Comparison of ENCODE assay signal across 33 mouse cellular contexts in genomic region chr4:124898428-124898827, GRCm38 (mm10). TPM values are rescaled to one million over a fixed set of nuclear protein-coding genes. Genes with fewer than 3 reads are reported as not detected.
DNase-seq lines count a peak whose midpoint lies in the region; ATAC-seq and TF ChIP-seq lines count a peak whose summit lies in the region.
"Had no signal": no experiment of that assay in that cellular context is flagged by ENCODE, and none has a peak within 500 bp of the region (broad histone marks: within the 10 kb centered on the region; RNA-seq: fewer than 3 reads in every experiment).

No protein-coding gene starts in this region.

- peaks cover 4% of the 10 kb centered on the region; the same call in 1 of the 2 replicates for H3K36me3 ChIP-seq in hindbrain, embryonic 10.5 days
- no peaks in the 10 kb centered on the region for H3K36me3 ChIP-seq in hindbrain, postnatal 0 days (ENCODE audit: insufficient read depth, low read length)
- no peaks in the 10 kb centered on the region for H3K36me3 ChIP-seq in midbrain, embryonic 11.5 days (ENCODE audit: control insufficient read depth, insufficient read depth, low read length)
- no peaks in the 10 kb centered on the region for H3K36me3 ChIP-seq in midbrain, embryonic 16.5 days (ENCODE audit: control insufficient read depth, insufficient read depth, low read length)
- H3K36me3 ChIP-seq in midbrain, embryonic 14.5 days (ENCODE audit: control insufficient read depth, insufficient read depth, low read length) = no peaks in the 10 kb centered on the region
- H3K36me3 ChIP-seq: embryonic facial prominence, embryonic 13.5 days; heart, embryonic 13.5 days; limb, embryonic 15.5 days; liver, embryonic 13.5 days had no signal

- H3K4me1 ChIP-seq in hindbrain, embryonic 10.5 days (replicated peaks) = peaks cover 58% of the 10 kb centered on the region
- peaks cover 8% of the 10 kb centered on the region; the same call in 1 of the 2 replicates for H3K4me1 ChIP-seq in hindbrain, postnatal 0 days (ENCODE audit: insufficient read depth, low read length)
- H3K4me1 ChIP-seq in midbrain, embryonic 11.5 days (ENCODE audit: control insufficient read depth, insufficient read depth, low read length) = peaks cover 48% of the 10 kb centered on the region
- peaks cover 27% of the 10 kb centered on the region for H3K4me1 ChIP-seq in midbrain, embryonic 16.5 days (ENCODE audit: control insufficient read depth, insufficient read depth, low read length)
- H3K4me1 ChIP-seq in midbrain, embryonic 14.5 days (ENCODE audit: control insufficient read depth, insufficient read depth, low read length) = peaks cover 27% of the 10 kb centered on the region

- no peak for TF ChIP-seq CTCF in hindbrain, postnatal 0 days (IDR thresholded peaks at IDR 0.05; ENCODE audit: low read depth)

- peaks cover 63% of the 10 kb centered on the region for H3K27me3 ChIP-seq in hindbrain, embryonic 10.5 days (ENCODE audit: insufficient read depth, poor library complexity, severe bottlenecking)
- H3K27me3 ChIP-seq in hindbrain, postnatal 0 days (ENCODE audit: insufficient read depth, low read length) = 0 out of 2 replicates have a peak, but pooled peaks cover 6% of the 10 kb centered on the region
- peaks cover 24% of the 10 kb centered on the region for H3K27me3 ChIP-seq in midbrain, embryonic 11.5 days (ENCODE audit: control insufficient read depth, insufficient read depth, low read length)
- peaks cover 5% of the 10 kb centered on the region; the same call in 1 of the 2 replicates for H3K27me3 ChIP-seq in midbrain, embryonic 16.5 days (ENCODE audit: control insufficient read depth, insufficient read depth, low read depth, low read length)
- H3K27me3 ChIP-seq in midbrain, embryonic 14.5 days (ENCODE audit: control insufficient read depth, insufficient read depth, low read length) = peaks cover 19% of the 10 kb centered on the region

- H3K4me3 ChIP-seq in hindbrain, embryonic 10.5 days = no peak overlapping the region; the same call in 1 of the 2 replicates
- no peak overlapping the region for H3K4me3 ChIP-seq in hindbrain, postnatal 0 days (ENCODE audit: low read length)
- no peak overlapping the region for H3K4me3 ChIP-seq in midbrain, embryonic 11.5 days (ENCODE audit: low read depth, low read length)
- H3K4me3 ChIP-seq in midbrain, embryonic 16.5 days (ENCODE audit: low read depth, low read length) = no peak overlapping the region
- H3K4me3 ChIP-seq in midbrain, embryonic 14.5 days (replicated peaks; ENCODE audit: low read depth, low read length) = no peak overlapping the region
- H3K4me3 ChIP-seq: embryonic facial prominence, embryonic 13.5 days; forebrain, embryonic 13.5 days; gastrocnemius, adult 2 months; heart, adult 2 months; heart, embryonic 13.5 days; left cerebral cortex, adult 2 months; limb, embryonic 15.5 days; liver, embryonic 13.5 days; megakaryocyte, embryonic 14.5 days had no signal

- H3K27ac ChIP-seq in hindbrain, embryonic 10.5 days = peak overlapping the region; percentile 82
- H3K27ac ChIP-seq in hindbrain, postnatal 0 days = no peak overlapping the region
- H3K27ac ChIP-seq in midbrain, embryonic 11.5 days (ENCODE audit: low read depth, low read length) = peak overlapping the region; percentile 72
- no peak overlapping the region for H3K27ac ChIP-seq in midbrain, embryonic 16.5 days (ENCODE audit: low read length)
- 0 out of 2 replicates have a peak overlapping the region, but pooled peaks have one; percentile 32 for H3K27ac ChIP-seq in midbrain, embryonic 14.5 days (replicated peaks; ENCODE audit: low read depth, low read length)
- H3K27ac ChIP-seq: embryonic facial prominence, embryonic 13.5 days; forebrain, embryonic 13.5 days; gastrocnemius, adult 2 months; heart, adult 2 months; heart, embryonic 13.5 days; left cerebral cortex, adult 2 months; limb, embryonic 15.5 days; liver, embryonic 13.5 days had no signal

- no peak for ATAC-seq in hindbrain, postnatal 0 days
- ATAC-seq in midbrain, embryonic 11.5 days (ENCODE audit: low FRiP score) = peak; percentile 49; the same call in 1 of the 2 replicates
- no peak for ATAC-seq in midbrain, embryonic 16.5 days
- no peak for ATAC-seq in midbrain, embryonic 14.5 days (ENCODE audit: low FRiP score, low TSS enrichment)
- ATAC-seq: forebrain, embryonic 13.5 days; inflammation-experienced regulatory T-cells, adult 6 months; lung, postnatal 0 days had no signal

- no peak overlapping the region for H3K9ac ChIP-seq in hindbrain, postnatal 0 days (replicated peaks; ENCODE audit: low read length)
- H3K9ac ChIP-seq in midbrain, embryonic 11.5 days (ENCODE audit: low read length) = no peak overlapping the region
- H3K9ac ChIP-seq in midbrain, embryonic 16.5 days (ENCODE audit: low read depth, low read length) = no peak overlapping the region
- no peak overlapping the region; the same call in 1 of the 2 replicates for H3K9ac ChIP-seq in midbrain, embryonic 14.5 days (replicated peaks; ENCODE audit: low read length)
- H3K9ac ChIP-seq: embryonic facial prominence, embryonic 13.5 days; forebrain, embryonic 13.5 days; heart, embryonic 13.5 days; limb, embryonic 15.5 days; liver, embryonic 13.5 days had no signal

- 24% methylated on average over 10 of the region's 10 CpGs for WGBS in hindbrain, embryonic 10.5 days
- WGBS in hindbrain, postnatal 0 days = 30% methylated on average over 10 of the region's 10 CpGs
- 12% methylated on average over 10 of the region's 10 CpGs for WGBS in midbrain, embryonic 11.5 days
- WGBS in midbrain, embryonic 16.5 days = 14% methylated on average over 10 of the region's 10 CpGs
- WGBS in midbrain, embryonic 14.5 days = 5% methylated on average over 10 of the region's 10 CpGs

- DNase-seq in hindbrain, embryonic 10.5 days (ENCODE audit: low spot score) = peak; percentile 61
- DNase-seq in hindbrain, postnatal 0 days (ENCODE audit: low spot score) = no peak
- DNase-seq in midbrain, embryonic 11.5 days (ENCODE audit: low spot score, missing footprints) = no peak
- peak; percentile 69 for DNase-seq in embryo, embryonic 10.5 days (ENCODE audit: low spot score)
- peak; percentile 47 for DNase-seq in midbrain, embryonic 14.5 days
- no peak for DNase-seq in layer of hippocampus, adult 9-11 months
- DNase-seq: adrenal gland, postnatal 25 days; B cell, adult 2 months; cerebellum, adult 2 months; cerebellum, postnatal 14 days; gastrocnemius, adult 2 months; heart, adult 2 months; heart, postnatal 10 days; kidney, adult 11 months; kidney, postnatal 14 days; liver, embryonic 13.5 days; lung, adult 18-20 months; lung, postnatal 4 days; right cerebral cortex, adult 18-20 months; spleen, adult 18-20 months; thymus, postnatal 14 days had no signal

- no peak overlapping the region for H3K4me2 ChIP-seq in hindbrain, postnatal 0 days (ENCODE audit: low read depth, low read length)
- no peak overlapping the region for H3K4me2 ChIP-seq in midbrain, embryonic 11.5 days
- H3K4me2 ChIP-seq in midbrain, embryonic 16.5 days (ENCODE audit: low read length) = no peak overlapping the region
- H3K4me2 ChIP-seq in midbrain, embryonic 14.5 days (ENCODE audit: low read length) = no peak overlapping the region
- H3K4me2 ChIP-seq: embryonic facial prominence, embryonic 13.5 days; forebrain, embryonic 13.5 days; heart, embryonic 13.5 days; limb, embryonic 15.5 days; liver, embryonic 13.5 days had no signal

- no peaks in the 10 kb centered on the region for H3K9me3 ChIP-seq in hindbrain, embryonic 10.5 days
- no peaks in the 10 kb centered on the region for H3K9me3 ChIP-seq in hindbrain, postnatal 0 days (ENCODE audit: low read length)
- H3K9me3 ChIP-seq in midbrain, embryonic 11.5 days (ENCODE audit: control insufficient read depth, low read length) = no peaks in the 10 kb centered on the region
- H3K9me3 ChIP-seq in midbrain, embryonic 16.5 days (replicated peaks; ENCODE audit: control insufficient read depth, low read length, poor library complexity, severe bottlenecking) = no peaks in the 10 kb centered on the region
- no peaks in the 10 kb centered on the region for H3K9me3 ChIP-seq in midbrain, embryonic 14.5 days (ENCODE audit: control insufficient read depth, low read length)
- H3K9me3 ChIP-seq: embryonic facial prominence, embryonic 13.5 days; forebrain, embryonic 13.5 days; heart, embryonic 13.5 days; limb, embryonic 15.5 days; liver, embryonic 13.5 days; megakaryocyte, embryonic 14.5 days had no signal

RNA-seq across cellular contexts. Expression of gene Epha10, which starts 17.7 kb away (rescaled TPM):
- 3.8 and 7.6 TPM in 2 replicates for polyA plus RNA-seq in hindbrain, embryonic 10.5 days (2016; fragmentation: Nextera tagmentation; extraction: Ambion mirVana)
- total RNA-seq in hindbrain, postnatal 0 days (2014; rRNA removed) = 28.4 and 49.6 TPM in 2 replicates
- 13.7 and 14.2 TPM in 2 replicates for polyA plus RNA-seq in hindbrain, postnatal 0 days (2015; fragmentation: Nextera tagmentation; extraction: Ambion mirVana)
- polyA plus RNA-seq in midbrain, embryonic 11.5 days (2014; fragmentation: Nextera tagmentation; extraction: Ambion mirVana) = 4.6 and 4.7 TPM in 2 replicates
- 12.7 and 17.0 TPM in 2 replicates for polyA plus RNA-seq in midbrain, embryonic 16.5 days (2015; fragmentation: Nextera tagmentation; extraction: Ambion mirVana)
- polyA plus RNA-seq in midbrain, embryonic 14.5 days (2014; fragmentation: Nextera tagmentation; extraction: Ambion mirVana) = 9.6 and 10.7 TPM in 2 replicates
- total RNA-seq: gastrocnemius, adult 2 months; gastrocnemius, postnatal 4 days; heart, adult 2 months; heart, postnatal 10 days; hematopoietic stem cell, adult 5-6 weeks had no signal
- polyA plus RNA-seq: inflammation-experienced regulatory T-cells, adult 6 months; liver, embryonic 13.5 days; lung, postnatal 0 days; urinary bladder, adult 2 months had no signal

RNA-seq across cellular contexts. Expression of gene Maneal, which starts 36.5 kb away (rescaled TPM):
- 3.7 and 8.8 TPM in 2 replicates for polyA plus RNA-seq in hindbrain, embryonic 10.5 days (2016; fragmentation: Nextera tagmentation; extraction: Ambion mirVana)
- 52.3 and 56.9 TPM in 2 replicates for total RNA-seq in hindbrain, postnatal 0 days (2014; rRNA removed)
- polyA plus RNA-seq in hindbrain, postnatal 0 days (2015; fragmentation: Nextera tagmentation; extraction: Ambion mirVana) = 9.4 and 9.6 TPM in 2 replicates
- 10.2 and 11.5 TPM in 2 replicates for polyA plus RNA-seq in midbrain, embryonic 11.5 days (2014; fragmentation: Nextera tagmentation; extraction: Ambion mirVana)
- 10.3 and 11.0 TPM in 2 replicates for polyA plus RNA-seq in midbrain, embryonic 16.5 days (2015; fragmentation: Nextera tagmentation; extraction: Ambion mirVana)
- 16.9 and 18.5 TPM in 2 replicates for polyA plus RNA-seq in midbrain, embryonic 14.5 days (2014; fragmentation: Nextera tagmentation; extraction: Ambion mirVana)
- total RNA-seq: hematopoietic stem cell, adult 5-6 weeks had no signal
- polyA plus RNA-seq: heart, embryonic 13.5 days had no signal

RNA-seq across cellular contexts. Expression of gene 9930104L06Rik, which starts 38.4 kb away (rescaled TPM):
- polyA plus RNA-seq in hindbrain, embryonic 10.5 days (2016; fragmentation: Nextera tagmentation; extraction: Ambion mirVana) = 13.3 and 18.0 TPM in 2 replicates
- 12.8 and 15.5 TPM in 2 replicates for total RNA-seq in hindbrain, postnatal 0 days (2014; rRNA removed)
- 9.3 and 9.4 TPM in 2 replicates for polyA plus RNA-seq in hindbrain, postnatal 0 days (2015; fragmentation: Nextera tagmentation; extraction: Ambion mirVana)
- polyA plus RNA-seq in midbrain, embryonic 11.5 days (2014; fragmentation: Nextera tagmentation; extraction: Ambion mirVana) = 3.8 and 4.3 TPM in 2 replicates
- 16.1 and 17.0 TPM in 2 replicates for polyA plus RNA-seq in midbrain, embryonic 16.5 days (2015; fragmentation: Nextera tagmentation; extraction: Ambion mirVana)
- 4.9 and 5.6 TPM in 2 replicates for polyA plus RNA-seq in midbrain, embryonic 14.5 days (2014; fragmentation: Nextera tagmentation; extraction: Ambion mirVana)

RNA-seq across cellular contexts. Expression of gene Cdca8, which starts 40.7 kb away (rescaled TPM):
- polyA plus RNA-seq in hindbrain, embryonic 10.5 days (2016; fragmentation: Nextera tagmentation; extraction: Ambion mirVana) = 224 and 253 TPM in 2 replicates
- 10.8 and 17.1 TPM in 2 replicates for total RNA-seq in hindbrain, postnatal 0 days (2014; rRNA removed)
- 28.9 and 35.1 TPM in 2 replicates for polyA plus RNA-seq in hindbrain, postnatal 0 days (2015; fragmentation: Nextera tagmentation; extraction: Ambion mirVana)
- polyA plus RNA-seq in midbrain, embryonic 11.5 days (2014; fragmentation: Nextera tagmentation; extraction: Ambion mirVana) = 244 and 248 TPM in 2 replicates
- polyA plus RNA-seq in midbrain, embryonic 16.5 days (2015; fragmentation: Nextera tagmentation; extraction: Ambion mirVana) = 19.7 and 26.1 TPM in 2 replicates
- 22.8 and 34.7 TPM in 2 replicates for polyA plus RNA-seq in midbrain, embryonic 14.5 days (2014; fragmentation: Nextera tagmentation; extraction: Ambion mirVana)

RNA-seq across cellular contexts. Expression of gene 1110065P20Rik, which starts 47.4 kb away (rescaled TPM):
- polyA plus RNA-seq in hindbrain, embryonic 10.5 days (2016; fragmentation: Nextera tagmentation; extraction: Ambion mirVana) = 47.9 and 61.7 TPM in 2 replicates
- 206 and 212 TPM in 2 replicates for total RNA-seq in hindbrain, postnatal 0 days (2014; rRNA removed)
- 143 and 152 TPM in 2 replicates for polyA plus RNA-seq in hindbrain, postnatal 0 days (2015; fragmentation: Nextera tagmentation; extraction: Ambion mirVana)
- 52.7 and 60.0 TPM in 2 replicates for polyA plus RNA-seq in midbrain, embryonic 11.5 days (2014; fragmentation: Nextera tagmentation; extraction: Ambion mirVana)
- polyA plus RNA-seq in midbrain, embryonic 16.5 days (2015; fragmentation: Nextera tagmentation; extraction: Ambion mirVana) = 81.9 and 94.4 TPM in 2 replicates
- 85.1 and 110 TPM in 2 replicates for polyA plus RNA-seq in midbrain, embryonic 14.5 days (2014; fragmentation: Nextera tagmentation; extraction: Ambion mirVana)

Comparison
In these comparisons a context has a peak if more than half of its experiments do, and no peak if none do; other contexts are left out.
1. DNase-seq: peak in hindbrain, embryonic 10.5 days (single experiment), embryo, embryonic 10.5 days (single experiment) and midbrain, embryonic 14.5 days (single experiment); none in hindbrain, postnatal 0 days (single experiment), midbrain, embryonic 11.5 days (single experiment) and layer of hippocampus, adult 9-11 months (single experiment).
2. H3K27ac ChIP-seq: peak in hindbrain, embryonic 10.5 days (single experiment), midbrain, embryonic 11.5 days (single experiment) and midbrain, embryonic 14.5 days (single experiment); none in hindbrain, postnatal 0 days (single experiment) and midbrain, embryonic 16.5 days (single experiment).